Mouse (Mus musculus) thymus, postnatal 36 days (tissue): ENCODE data around the gene Pard3.
A peak's percentile ranks its signal among the peaks of the same experiment; 100 is the strongest.

Source experiments
- DNase-seq, 2 experiments: peaks; one replicate each; pipeline ENCODE4 v3.0.0; 2022; ENCODE audit warnings: mixed read lengths in 2 of 2

Gene Pard3

GRCm38 (mm10) chr8:127184025-127184424, 120.3 kb downstream of the Pard3 start:
- no peak for DNase-seq

GRCm38 (mm10) chr8:127185897-127186296, 122.2 kb downstream of the Pard3 start:
- DNase-seq, result no peak

- DNase-seq, result no peak
Observed at GRCm38 (mm10) chr8:127188671-127189070, 125.0 kb downstream of the Pard3 start.

GRCm38 (mm10) chr8:127190350-127190749, 126.7 kb downstream of the Pard3 start:
- DNase-seq, result no peak

- DNase-seq, result peak; percentile 11 to 27
Observed at GRCm38 (mm10) chr8:127191387-127191786, 127.7 kb downstream of the Pard3 start.

GRCm38 (mm10) chr8:127191824-127192223, 128.1 kb downstream of the Pard3 start:
- no peak for DNase-seq

- DNase-seq, result no peak
Observed at GRCm38 (mm10) chr8:127192331-127192730, 128.6 kb downstream of the Pard3 start.

- DNase-seq, result no peak
Observed at GRCm38 (mm10) chr8:127193375-127193774, 129.7 kb downstream of the Pard3 start.

GRCm38 (mm10) chr8:127194786-127195407, 131.2 kb downstream of the Pard3 start:
- no peak for DNase-seq

- no peak for DNase-seq
Observed at GRCm38 (mm10) chr8:127196505-127197265, 133.0 kb downstream of the Pard3 start.

- no peak for DNase-seq
Observed at GRCm38 (mm10) chr8:127207455-127207854, 143.8 kb downstream of the Pard3 start.

GRCm38 (mm10) chr8:127210621-127211020, 146.9 kb downstream of the Pard3 start:
- DNase-seq, result no peak

- DNase-seq, result no peak
Observed at GRCm38 (mm10) chr8:127214338-127214737, 150.6 kb downstream of the Pard3 start.

GRCm38 (mm10) chr8:127214748-127215433, 151.2 kb downstream of the Pard3 start:
- DNase-seq, result no peak

GRCm38 (mm10) chr8:127220206-127220605, 156.5 kb downstream of the Pard3 start:
- DNase-seq, result no peak

GRCm38 (mm10) chr8:127220615-127221014, 156.9 kb downstream of the Pard3 start:
- DNase-seq, result no peak

- DNase-seq, result no peak
Observed at GRCm38 (mm10) chr8:127222361-127222760, 158.7 kb downstream of the Pard3 start.

- DNase-seq, result no peak
Observed at GRCm38 (mm10) chr8:127226996-127227395, 163.3 kb downstream of the Pard3 start.

GRCm38 (mm10) chr8:127227407-127227806, 163.7 kb downstream of the Pard3 start:
- no peak for DNase-seq

GRCm38 (mm10) chr8:127229325-127230232, 165.9 kb downstream of the Pard3 start:
- DNase-seq, result no peak

- no peak for DNase-seq
Observed at GRCm38 (mm10) chr8:127230233-127230595, 166.5 kb downstream of the Pard3 start.

- DNase-seq, result no peak
Observed at GRCm38 (mm10) chr8:127243351-127243750, 179.7 kb downstream of the Pard3 start.

- no peak for DNase-seq
Observed at GRCm38 (mm10) chr8:127243841-127244240, 180.1 kb downstream of the Pard3 start.
